Mouse (Mus musculus): Measurements from ENCODE around the gene Hist1h3b. TPM values are rescaled to one million over a fixed set of nuclear protein-coding genes. Genes with fewer than 3 reads are reported as not detected.
"Not testable (repeated sequence)": the region's sequence is repeated elsewhere in the genome, so short reads cannot be mapped to it uniquely, and the experiment has no call there.

Hist1h3b gene
- polyA plus RNA-seq, 1 experiment from 2014 or later = 6.7 TPM

- H3K9me3 ChIP-seq (ENCODE audit: control insufficient read depth, low read length); H3K36me3 ChIP-seq (ENCODE audit: control insufficient read depth, insufficient read depth, low read length); H3K27me3 ChIP-seq (ENCODE audit: control insufficient read depth, insufficient read depth, low read length): not testable (repeated sequence)
- H3K4me2 ChIP-seq (ENCODE audit: low read length) = peak within 1 kb of the TSS; percentile 70
- ATAC-seq (ENCODE audit: insufficient number of reproducible peaks, insufficient read depth, low FRiP score, low read depth) = 0 out of 2 replicates have a peak, but pooled peaks have one; percentile 20
- H3K9ac ChIP-seq (ENCODE audit: low read length) = peak within 1 kb of the TSS; percentile 73
- peak within 1 kb of the TSS; percentile 41 to 51 for H3K4me3 ChIP-seq (ENCODE audit: control insufficient read depth in 1 of 2, insufficient read depth in 1 of 2, low read depth in 1 of 2, low read length in 2 of 2)
- H3K4me1 ChIP-seq (ENCODE audit: control insufficient read depth in 2 of 2, insufficient read depth in 2 of 2, low read length in 2 of 2) = peaks cover 0 to 21% of the 10 kb centered on the region in 2 experiments; a peak in 2 of 4 replicates
- WGBS = under 1% methylated on average over 29 of the region's 47 CpGs
- H3K27ac ChIP-seq (replicated peaks in 1 of 2; ENCODE audit: control insufficient read depth in 1 of 2, insufficient read depth in 1 of 2, low read depth in 2 of 2, low read length in 2 of 2) = peak within 1 kb of the TSS; percentile 93 to 94
Observed at GRCm38 (mm10) chr13:23750839-23751477, 1.1 kb upstream of the Hist1h3b start, which contains the start of gene Hist1h2ab. Gene Hist1h2ab (plus strand): TSS chr13:23751126.

DNA sequence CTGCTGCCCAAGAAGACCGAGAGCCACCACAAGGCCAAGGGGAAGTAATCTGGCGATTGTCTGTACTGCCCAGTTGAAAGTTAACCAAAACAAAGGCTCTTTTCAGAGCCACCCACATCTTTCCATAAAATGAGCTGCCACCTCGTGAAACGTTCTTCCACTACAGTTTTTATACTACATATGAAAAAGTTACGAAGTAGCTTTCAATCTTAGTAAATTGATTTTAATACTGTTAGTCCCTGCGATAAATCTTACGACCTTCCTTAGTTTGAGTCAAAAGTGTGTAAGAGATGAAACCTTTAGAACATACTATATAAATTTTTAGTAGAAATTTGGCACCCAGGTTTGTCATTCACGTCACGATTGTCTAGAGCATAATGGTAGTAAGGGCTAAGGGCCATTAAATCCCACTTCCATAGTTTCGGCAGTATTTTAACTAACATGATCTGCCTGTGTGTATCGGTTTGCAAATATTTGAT is 550 bp upstream of the Hist1h3b start:
- Histone ChIP-seq H3K9ac (ENCODE audit: low read length) (peak overlapping the region; percentile 73), H3K27me3 (ENCODE audit: control insufficient read depth, insufficient read depth, low read length) (no peaks in the 10 kb centered on the region), H3K4me3 (ENCODE audit: control insufficient read depth in 1 of 2, insufficient read depth in 1 of 2, low read depth in 1 of 2, low read length in 2 of 2) (peak overlapping the region; percentile 41 to 51), H3K9me3 (ENCODE audit: control insufficient read depth, low read length) (no peaks in the 10 kb centered on the region), H3K4me2 (ENCODE audit: low read length) (peak overlapping the region; percentile 70), H3K27ac (replicated peaks in 1 of 2; ENCODE audit: control insufficient read depth in 1 of 2, insufficient read depth in 1 of 2, low read depth in 2 of 2, low read length in 2 of 2) (peak overlapping the region; percentile 93 to 94), H3K36me3 (ENCODE audit: control insufficient read depth, insufficient read depth, low read length) (no peaks in the 10 kb centered on the region), H3K4me1 (ENCODE audit: control insufficient read depth in 2 of 2, insufficient read depth in 2 of 2, low read length in 2 of 2) (peaks cover 0 to 21% of the 10 kb centered on the region in 2 experiments; a peak in 2 of 4 replicates)
- no peak for ATAC-seq (ENCODE audit: insufficient number of reproducible peaks, insufficient read depth, low FRiP score, low read depth)
- 3% methylated on average over 11 of the region's 11 CpGs for WGBS

GRCm38 (mm10) chr13:23752742-23753172 is 690 bp downstream of the Hist1h3b start:
- Histone ChIP-seq H3K27ac (replicated peaks in 1 of 2; ENCODE audit: control insufficient read depth in 1 of 2, insufficient read depth in 1 of 2, low read depth in 2 of 2, low read length in 2 of 2) (peak overlapping the region; percentile 57 to 68; a peak in 3 of 4 replicates), H3K4me3 (ENCODE audit: control insufficient read depth in 1 of 2, insufficient read depth in 1 of 2, low read depth in 1 of 2, low read length in 2 of 2) (peak overlapping the region; percentile 41 to 44), H3K4me2 (ENCODE audit: low read length) (peak overlapping the region; percentile 70), H3K36me3 (ENCODE audit: control insufficient read depth, insufficient read depth, low read length) (no peaks in the 10 kb centered on the region), H3K9ac (ENCODE audit: low read length) (peak overlapping the region; percentile 76), H3K4me1 (ENCODE audit: control insufficient read depth in 2 of 2, insufficient read depth in 2 of 2, low read length in 2 of 2) (peaks cover 0 to 14% of the 10 kb centered on the region in 2 experiments; a peak in 2 of 4 replicates), H3K27me3 (ENCODE audit: control insufficient read depth, insufficient read depth, low read length) (no peaks in the 10 kb centered on the region), H3K9me3 (ENCODE audit: control insufficient read depth, low read length) (no peaks in the 10 kb centered on the region)
- 6% methylated on average over 6 of the region's 6 CpGs for whole genome bisulfite sequencing
- no peak for ATAC-seq (ENCODE audit: insufficient number of reproducible peaks, insufficient read depth, low FRiP score, low read depth)

GRCm38 (mm10) chr13:23753314-23754078 is 1.4 kb downstream of the Hist1h3b start:
- no peak for ATAC-seq (ENCODE audit: insufficient number of reproducible peaks, insufficient read depth, low FRiP score, low read depth)
- peak overlapping the region in 1 of 2 experiments; percentile 41; a peak in 1 of 4 replicates for H3K4me3 ChIP-seq (ENCODE audit: control insufficient read depth in 1 of 2, insufficient read depth in 1 of 2, low read depth in 1 of 2, low read length in 2 of 2)
- no peak overlapping the region; a peak in 1 of 4 replicates for H3K27ac ChIP-seq (replicated peaks in 1 of 2; ENCODE audit: control insufficient read depth in 1 of 2, insufficient read depth in 1 of 2, low read depth in 2 of 2, low read length in 2 of 2)
- 64% methylated on average over 4 of the region's 4 CpGs for WGBS
- H3K4me2 ChIP-seq (ENCODE audit: low read length) = peak overlapping the region; percentile 70
- H3K9me3 ChIP-seq (ENCODE audit: control insufficient read depth, low read length) = no peaks in the 10 kb centered on the region
- peak overlapping the region; percentile 76 for H3K9ac ChIP-seq (ENCODE audit: low read length)
- H3K27me3 ChIP-seq (ENCODE audit: control insufficient read depth, insufficient read depth, low read length) = no peaks in the 10 kb centered on the region
- no peaks in the 10 kb centered on the region for H3K36me3 ChIP-seq (ENCODE audit: control insufficient read depth, insufficient read depth, low read length)
- peaks cover 0 to 9% of the 10 kb centered on the region in 2 experiments; a peak in 2 of 4 replicates for H3K4me1 ChIP-seq (ENCODE audit: control insufficient read depth in 2 of 2, insufficient read depth in 2 of 2, low read length in 2 of 2)

GRCm38 (mm10) chr13:23755000-23755399 is 2.9 kb downstream of the Hist1h3b start:
- Histone ChIP-seq H3K9ac (ENCODE audit: low read length) (no peak overlapping the region), H3K27ac (replicated peaks in 1 of 2; ENCODE audit: control insufficient read depth in 1 of 2, insufficient read depth in 1 of 2, low read depth in 2 of 2, low read length in 2 of 2) (no peak overlapping the region), H3K36me3 (ENCODE audit: control insufficient read depth, insufficient read depth, low read length) (no peaks in the 10 kb centered on the region), H3K27me3 (ENCODE audit: control insufficient read depth, insufficient read depth, low read length) (no peaks in the 10 kb centered on the region), H3K4me3 (ENCODE audit: control insufficient read depth in 1 of 2, insufficient read depth in 1 of 2, low read depth in 1 of 2, low read length in 2 of 2) (no peak overlapping the region), H3K9me3 (ENCODE audit: control insufficient read depth, low read length) (no peaks in the 10 kb centered on the region), H3K4me1 (ENCODE audit: control insufficient read depth in 2 of 2, insufficient read depth in 2 of 2, low read length in 2 of 2) (peaks cover 0 to 10% of the 10 kb centered on the region in 2 experiments; a peak in 2 of 4 replicates), H3K4me2 (ENCODE audit: low read length) (no peak overlapping the region)
- ATAC-seq (ENCODE audit: insufficient number of reproducible peaks, insufficient read depth, low FRiP score, low read depth) = no peak

GRCm38 (mm10) chr13:23756790-23757189 is 4.7 kb downstream of the Hist1h3b start, which contains the start of gene Hist1h4b:
Gene Hist1h4b (plus strand): TSS chr13:23757013.
- H3K4me2 ChIP-seq (ENCODE audit: low read length) = peak within 1 kb of the TSS; percentile 60
- 0% methylated on average over 17 of the region's 22 CpGs for WGBS
- peak within 1 kb of the TSS; percentile 61 to 86 for H3K27ac ChIP-seq (replicated peaks in 1 of 2; ENCODE audit: control insufficient read depth in 1 of 2, insufficient read depth in 1 of 2, low read depth in 2 of 2, low read length in 2 of 2)
- H3K9me3 ChIP-seq (ENCODE audit: control insufficient read depth, low read length) = no peaks in the 10 kb centered on the region
- no peaks in the 10 kb centered on the region for H3K36me3 ChIP-seq (ENCODE audit: control insufficient read depth, insufficient read depth, low read length)
- H3K27me3 ChIP-seq (ENCODE audit: control insufficient read depth, insufficient read depth, low read length) = no peaks in the 10 kb centered on the region
- peaks cover 0 to 14% of the 10 kb centered on the region in 2 experiments; a peak in 2 of 4 replicates for H3K4me1 ChIP-seq (ENCODE audit: control insufficient read depth in 2 of 2, insufficient read depth in 2 of 2, low read length in 2 of 2)
- peak; percentile 75 for ATAC-seq (ENCODE audit: insufficient number of reproducible peaks, insufficient read depth, low FRiP score, low read depth)
- peak within 1 kb of the TSS; percentile 67 for H3K9ac ChIP-seq (ENCODE audit: low read length)
- H3K4me3 ChIP-seq (ENCODE audit: control insufficient read depth in 1 of 2, insufficient read depth in 1 of 2, low read depth in 1 of 2, low read length in 2 of 2) = peak within 1 kb of the TSS; percentile 22 to 50

DNA sequence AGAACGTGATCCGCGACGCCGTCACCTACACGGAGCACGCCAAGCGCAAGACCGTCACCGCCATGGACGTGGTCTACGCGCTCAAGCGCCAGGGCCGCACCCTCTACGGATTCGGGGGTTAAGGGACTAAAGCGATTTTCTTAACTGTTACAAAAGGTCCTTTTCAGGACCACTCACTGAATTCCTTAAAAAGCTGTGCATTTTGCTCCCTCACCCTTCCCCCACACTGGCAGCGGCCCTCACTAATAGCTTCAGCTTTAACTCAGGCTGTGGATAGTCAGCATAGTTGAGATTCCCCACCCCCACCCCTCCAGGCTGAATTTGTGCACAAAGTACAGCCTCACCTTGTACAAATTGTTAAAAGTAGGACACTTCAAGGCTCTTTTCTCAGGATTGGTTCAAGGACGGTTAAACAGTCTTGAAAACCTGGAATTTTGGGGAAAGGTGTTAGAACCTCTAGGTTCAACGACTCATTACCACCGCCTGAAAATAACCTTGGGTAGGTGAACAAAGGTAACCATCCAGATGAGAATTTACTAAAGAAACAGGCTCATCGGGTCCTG is 5.2 kb downstream of the Hist1h3b start:
- no peaks in the 10 kb centered on the region for H3K36me3 ChIP-seq (ENCODE audit: control insufficient read depth, insufficient read depth, low read length)
- 3% methylated on average over 16 of the region's 23 CpGs for WGBS
- no peak for ATAC-seq (ENCODE audit: insufficient number of reproducible peaks, insufficient read depth, low FRiP score, low read depth)

More for the DNA sequence above, 5.2 kb downstream of the Hist1h3b start:
- peaks cover 0 to 14% of the 10 kb centered on the region in 2 experiments; a peak in 2 of 4 replicates for H3K4me1 ChIP-seq (ENCODE audit: control insufficient read depth in 2 of 2, insufficient read depth in 2 of 2, low read length in 2 of 2)
- peak overlapping the region; percentile 60 for H3K4me2 ChIP-seq (ENCODE audit: low read length)
- peak overlapping the region; percentile 22 to 50 for H3K4me3 ChIP-seq (ENCODE audit: control insufficient read depth in 1 of 2, insufficient read depth in 1 of 2, low read depth in 1 of 2, low read length in 2 of 2)
- H3K9me3 ChIP-seq (ENCODE audit: control insufficient read depth, low read length) = no peaks in the 10 kb centered on the region
- H3K9ac ChIP-seq (ENCODE audit: low read length) = peak overlapping the region; percentile 67
- no peaks in the 10 kb centered on the region for H3K27me3 ChIP-seq (ENCODE audit: control insufficient read depth, insufficient read depth, low read length)
- peak overlapping the region; percentile 61 to 86 for H3K27ac ChIP-seq (replicated peaks in 1 of 2; ENCODE audit: control insufficient read depth in 1 of 2, insufficient read depth in 1 of 2, low read depth in 2 of 2, low read length in 2 of 2)

All from heart, embryonic 14.5 days (tissue).